Mouse (Mus musculus): ENCODE data around the gene 2200002D01Rik.

Gene 2200002D01Rik

GRCm38 (mm10) chr7:29248261-29248841 lies at the start of gene 2200002D01Rik:
Gene 2200002D01Rik, minus strand, starts transcription at chr7:29248466.
- DNase-seq (ENCODE audit: low read depth) = peak; percentile 38

GRCm38 (mm10) chr7:29296998-29297397 lies 48.7 kb upstream of the 2200002D01Rik start:
- peak; percentile 86 for DNase-seq (ENCODE audit: low read depth)

GRCm38 (mm10) chr7:29295861-29296647 lies 47.8 kb upstream of the 2200002D01Rik start:
- no peak for DNase-seq (ENCODE audit: low read depth)

GRCm38 (mm10) chr7:29294111-29294761 lies 46.0 kb upstream of the 2200002D01Rik start:
- DNase-seq (ENCODE audit: low read depth) = no peak

- no peak for DNase-seq (ENCODE audit: low read depth)
Measured at GRCm38 (mm10) chr7:29293131-29294065, 45.1 kb upstream of the 2200002D01Rik start.

GRCm38 (mm10) chr7:29292458-29293098 lies 44.3 kb upstream of the 2200002D01Rik start:
- DNase-seq (ENCODE audit: low read depth) = no peak

GRCm38 (mm10) chr7:29291616-29292457 lies 43.6 kb upstream of the 2200002D01Rik start:
- no peak for DNase-seq (ENCODE audit: low read depth)

GRCm38 (mm10) chr7:29290691-29291485 lies 42.6 kb upstream of the 2200002D01Rik start:
- no peak for DNase-seq (ENCODE audit: low read depth)

- no peak for DNase-seq (ENCODE audit: low read depth)
Measured at GRCm38 (mm10) chr7:29289856-29290255, 41.6 kb upstream of the 2200002D01Rik start.

- DNase-seq (ENCODE audit: low read depth) = peak; percentile 77
Measured at GRCm38 (mm10) chr7:29288942-29289638, 40.8 kb upstream of the 2200002D01Rik start, which contains the start of gene Ppp1r14a. Gene Ppp1r14a, plus strand, starts transcription at chr7:29289308.

- no peak for DNase-seq (ENCODE audit: low read depth)
Measured at GRCm38 (mm10) chr7:29288079-29288478, 39.8 kb upstream of the 2200002D01Rik start.

- DNase-seq (ENCODE audit: low read depth) = no peak
Measured at GRCm38 (mm10) chr7:29287481-29287880, 39.2 kb upstream of the 2200002D01Rik start.

GRCm38 (mm10) chr7:29284523-29284922 lies 36.3 kb upstream of the 2200002D01Rik start:
- DNase-seq (ENCODE audit: low read depth) = no peak

- DNase-seq (ENCODE audit: low read depth) = no peak
Measured at GRCm38 (mm10) chr7:29283876-29284275, 35.6 kb upstream of the 2200002D01Rik start.

GRCm38 (mm10) chr7:29282074-29282554 lies 33.8 kb upstream of the 2200002D01Rik start:
- DNase-seq (ENCODE audit: low read depth) = no peak

- peak; percentile 79 for DNase-seq (ENCODE audit: low read depth)
Measured at GRCm38 (mm10) chr7:29281201-29282073, 33.2 kb upstream of the 2200002D01Rik start, which contains the start of gene Spint2. Gene Spint2, minus strand, starts transcription at chr7:29281912.

GRCm38 (mm10) chr7:29280801-29281200 lies 32.5 kb upstream of the 2200002D01Rik start:
- DNase-seq (ENCODE audit: low read depth) = peak; percentile 49

GRCm38 (mm10) chr7:29279924-29280323 lies 31.7 kb upstream of the 2200002D01Rik start:
- DNase-seq (ENCODE audit: low read depth) = no peak

Measured in induced T-regulatory cell, adult 2 months (primary cell).